Mouse (Mus musculus): ENCODE results near the gene Gpr88.
"Not testable (repeated sequence)": the region's sequence is repeated elsewhere in the genome, so short reads cannot be mapped to it uniquely, and the experiment has no call there.

The Gpr88 gene

DNA sequence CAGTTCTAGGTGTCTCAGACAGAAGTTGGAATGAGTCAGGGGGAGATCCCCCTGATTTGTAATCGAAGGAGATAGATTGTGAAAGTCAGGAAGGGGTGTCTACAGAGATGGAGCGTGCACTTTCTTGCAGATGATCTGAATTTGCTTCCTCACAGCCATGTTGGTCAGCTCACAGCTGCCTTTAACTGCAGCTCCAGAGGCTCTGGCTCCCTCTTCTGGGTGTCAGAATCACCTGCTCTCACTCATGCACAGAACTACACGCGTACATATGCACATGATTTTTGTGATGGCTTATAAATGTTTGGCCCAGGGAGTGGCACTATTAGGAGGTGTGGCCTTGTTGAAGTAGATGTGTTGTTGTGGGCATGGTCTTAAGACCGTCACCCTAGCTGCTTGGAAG is 15.8 kb downstream of the Gpr88 start:
- no peak for DNase-seq

DNA sequence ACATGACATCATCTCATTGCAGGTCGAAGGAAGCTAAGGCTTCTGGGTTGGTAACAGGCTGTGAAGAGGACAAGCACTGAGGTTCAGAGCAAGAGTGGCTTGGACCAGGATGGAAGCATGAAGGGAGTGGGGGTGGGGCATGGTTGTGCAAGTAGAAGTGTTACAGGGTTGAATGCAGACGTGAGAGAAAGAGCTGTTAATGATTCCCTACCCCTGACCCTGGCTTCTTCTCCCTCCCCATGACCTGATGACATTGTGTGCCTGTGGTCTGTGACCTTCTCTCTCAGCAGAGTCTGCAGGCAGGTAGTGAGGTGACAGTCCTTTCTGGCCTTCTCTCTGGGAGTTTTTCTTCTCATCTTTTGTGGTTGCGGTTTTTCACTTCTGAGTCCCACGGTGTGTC is 16.4 kb downstream of the Gpr88 start:
- no peak for DNase-seq

DNA sequence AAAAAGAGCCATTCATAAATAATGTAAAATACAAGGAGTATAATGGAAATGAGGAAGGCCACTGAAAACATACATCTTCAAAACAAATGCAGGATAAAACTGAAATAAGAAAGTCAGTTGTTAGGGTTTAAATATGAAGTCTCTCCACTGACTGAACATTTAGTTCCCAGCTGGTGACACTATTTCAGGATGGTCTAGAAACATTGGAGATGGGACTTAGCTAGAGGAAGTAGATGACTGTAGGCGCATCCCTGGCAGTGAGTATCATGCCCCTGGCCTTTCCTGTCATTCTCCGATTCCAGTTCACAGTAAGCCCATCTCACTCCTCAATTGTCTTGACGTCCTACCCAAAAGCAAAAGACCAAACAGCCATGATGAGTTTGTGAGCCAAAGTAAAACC is 19.8 kb downstream of the Gpr88 start:
- no peak for DNase-seq

DNA sequence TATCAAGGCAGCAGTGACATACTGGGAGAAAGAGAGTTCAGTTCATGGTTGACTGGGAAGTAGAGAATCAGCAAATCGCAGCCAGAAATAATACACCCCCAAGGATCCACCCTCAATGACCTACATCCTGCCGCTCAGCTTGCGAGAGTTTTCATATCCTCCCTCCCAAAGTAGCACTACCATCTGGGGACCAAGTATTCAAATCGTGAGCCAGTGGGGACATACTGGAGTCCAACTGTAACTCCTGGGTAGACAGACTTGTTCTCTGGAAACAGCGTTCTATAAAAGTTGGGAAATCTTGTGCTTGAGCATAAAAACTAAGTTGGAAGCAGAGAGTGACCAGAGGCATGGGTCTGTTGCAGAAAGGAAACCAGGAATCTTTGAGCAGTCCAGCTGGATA is 20.5 kb downstream of the Gpr88 start:
- no peak for DNase-seq

- no peak for DNase-seq
Measured at GRCm38 (mm10) chr3:116229336-116229735, 24.0 kb downstream of the Gpr88 start.

GRCm38 (mm10) chr3:116228360-116229245 is 24.7 kb downstream of the Gpr88 start:
- no peak for DNase-seq

DNA sequence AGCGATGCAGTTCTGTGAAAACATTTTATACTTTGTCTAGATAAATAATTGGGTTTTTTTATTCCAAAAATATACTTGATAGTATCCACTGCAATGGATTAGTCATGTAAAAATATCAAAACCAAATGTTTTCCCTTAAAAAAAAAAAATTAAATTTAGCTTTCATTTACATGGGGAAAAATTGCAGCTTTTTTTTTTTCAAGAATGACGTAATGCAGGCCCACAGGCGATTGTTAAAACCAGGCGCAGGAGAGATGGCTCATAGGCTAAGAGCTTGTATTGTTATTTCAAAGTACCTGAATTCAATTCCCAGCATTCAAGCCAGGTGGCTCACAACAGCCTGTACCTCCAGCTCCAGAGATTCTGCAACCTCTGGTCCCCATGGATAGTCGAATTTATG is 25.9 kb downstream of the Gpr88 start:
- no peak for DNase-seq

GRCm38 (mm10) chr3:116226915-116227314 is 26.4 kb downstream of the Gpr88 start:
- no peak for DNase-seq

GRCm38 (mm10) chr3:116222511-116223243 is 30.6 kb downstream of the Gpr88 start:
- no peak for DNase-seq

DNA sequence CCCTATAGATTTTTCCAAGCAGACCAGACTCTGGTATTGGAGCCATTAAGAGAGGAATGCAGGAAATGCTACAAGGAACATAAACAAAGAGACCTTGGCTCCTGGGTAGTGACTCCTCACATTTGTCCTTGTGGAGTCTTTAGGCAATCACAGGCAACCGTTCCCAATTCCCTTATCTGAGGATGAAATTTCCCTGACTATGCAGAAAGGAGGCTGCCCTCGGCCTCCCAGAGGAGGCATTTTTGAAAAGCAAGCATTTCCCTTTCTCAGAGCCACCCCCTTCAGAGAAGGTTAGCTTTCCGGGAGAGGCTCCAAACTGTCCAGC is 31.7 kb downstream of the Gpr88 start:
- no peak for DNase-seq

GRCm38 (mm10) chr3:116220980-116221685 is 32.2 kb downstream of the Gpr88 start:
- DNase-seq = no peak

DNA sequence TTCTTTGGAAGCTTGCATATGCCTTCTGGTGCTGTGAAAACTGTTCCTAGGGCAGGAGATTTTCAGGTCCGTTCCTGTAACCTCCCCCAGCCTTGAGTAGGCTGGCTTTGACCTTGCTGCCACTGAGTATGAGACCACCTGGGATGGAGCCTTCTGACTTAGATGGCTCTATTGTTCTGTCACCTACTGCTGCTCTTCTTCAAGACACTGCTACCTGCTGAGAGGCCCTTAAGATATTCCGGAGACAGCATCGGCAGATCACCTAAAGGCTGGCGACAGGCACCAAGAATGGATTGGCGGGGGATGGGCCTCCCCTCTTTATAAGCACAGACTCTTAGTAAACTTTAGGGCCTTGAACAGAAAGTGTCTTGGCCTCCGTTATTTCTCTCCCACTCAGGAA is 35.9 kb downstream of the Gpr88 start:
- not testable (repeated sequence) for DNase-seq

- DNase-seq = no peak
Measured at GRCm38 (mm10) chr3:116216261-116216660, 37.0 kb downstream of the Gpr88 start.

GRCm38 (mm10) chr3:116211639-116212038 is 41.7 kb downstream of the Gpr88 start:
- no peak for DNase-seq

GRCm38 (mm10) chr3:116210720-116211121 is 42.6 kb downstream of the Gpr88 start:
- no peak for DNase-seq

GRCm38 (mm10) chr3:116209214-116209613 is 44.1 kb downstream of the Gpr88 start:
- DNase-seq = no peak

- no peak for DNase-seq
Measured at GRCm38 (mm10) chr3:116206306-116206834, 46.9 kb downstream of the Gpr88 start.

DNA sequence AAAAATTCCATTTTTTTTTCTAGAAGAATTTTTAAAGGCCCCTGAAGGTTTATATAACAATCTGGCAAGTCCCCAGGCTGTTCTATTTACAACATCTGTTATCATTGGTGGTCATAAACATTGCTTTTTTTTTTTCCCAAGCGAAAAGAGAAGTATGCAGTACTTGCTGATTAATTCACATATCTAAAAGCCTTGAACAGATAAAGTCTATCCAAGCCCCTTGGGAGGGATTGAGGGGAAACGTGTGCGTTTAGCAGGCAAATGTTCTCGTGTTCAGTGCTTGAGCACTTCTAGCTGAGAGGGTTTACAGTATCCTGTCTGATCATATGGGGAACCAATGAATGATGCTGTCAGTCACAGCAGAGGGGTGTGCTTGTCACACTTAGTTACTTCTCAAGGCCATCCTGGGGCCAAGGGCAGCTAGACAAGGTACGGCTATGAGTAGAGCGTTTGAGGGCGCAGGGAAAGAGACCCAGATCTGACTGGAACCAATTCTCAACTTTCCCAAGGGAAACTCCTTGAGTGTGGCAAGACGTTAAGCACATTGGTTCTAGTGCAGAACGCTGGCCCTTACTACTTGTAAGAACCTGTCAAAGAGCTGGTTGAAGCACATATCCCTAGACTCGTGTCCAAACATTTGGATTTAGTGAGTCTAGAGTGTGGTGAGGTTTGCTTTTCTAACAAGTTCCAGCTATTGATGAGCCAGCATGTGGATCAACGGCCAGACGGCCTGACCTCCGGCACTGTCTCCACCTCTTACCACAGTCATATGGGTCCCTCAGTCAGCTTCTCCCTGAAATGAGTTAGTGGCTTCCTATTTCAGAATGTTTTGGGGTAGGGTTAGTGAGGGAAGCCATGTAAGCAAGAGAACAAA is 47.7 kb downstream of the Gpr88 start:
- no peak for DNase-seq

DNA sequence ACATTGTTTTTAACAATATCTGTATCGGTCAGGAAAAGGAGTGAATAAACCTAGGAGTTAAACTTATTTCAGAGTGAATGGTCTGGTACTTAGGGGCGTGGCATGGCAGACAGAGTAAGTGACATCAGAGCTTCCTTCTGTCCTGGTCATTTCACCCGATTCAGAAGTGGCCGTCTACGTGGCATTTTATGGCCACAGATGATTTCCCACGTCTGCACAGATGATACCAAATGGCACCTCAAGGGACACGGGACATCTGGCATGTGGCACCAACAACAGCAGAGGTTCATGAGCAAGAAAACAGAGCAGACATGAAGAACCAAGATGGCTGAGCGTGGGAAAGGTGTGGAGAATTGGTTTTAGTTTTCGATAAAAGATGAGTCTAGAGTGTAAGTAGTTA is 48.7 kb downstream of the Gpr88 start:
- no peak for DNase-seq

DNA sequence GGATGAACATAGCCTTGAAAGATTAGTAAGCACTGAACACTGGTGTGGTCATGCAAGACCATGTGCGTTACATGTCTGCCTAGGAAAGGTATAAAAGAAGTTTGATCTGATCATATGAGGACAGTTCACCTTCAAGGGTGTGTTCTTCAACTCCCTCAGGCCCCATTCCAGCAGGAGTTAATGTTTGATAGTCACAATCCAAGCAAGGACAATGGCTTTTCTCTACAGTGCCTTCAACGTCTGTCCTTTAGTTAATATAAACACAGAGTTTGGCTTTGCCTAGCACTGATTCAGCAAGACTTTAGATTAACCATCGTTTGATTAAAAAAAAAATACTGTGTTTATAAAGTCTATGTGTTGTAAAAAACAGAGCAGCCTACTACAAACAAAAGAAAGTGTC is 49.4 kb downstream of the Gpr88 start:
- no peak for DNase-seq

GRCm38 (mm10) chr3:116200060-116200459 is 53.2 kb downstream of the Gpr88 start:
- DNase-seq = no peak
